Mouse (Mus musculus): ENCODE results near the gene Zfp609.

Zfp609 gene

GRCm38 (mm10) chr9:65762728-65763127, 64.6 kb downstream of the Zfp609 start:
- no peak for DNase-seq (ENCODE audit: low spot score in 2 of 2)

- DNase-seq (ENCODE audit: low spot score in 2 of 2): no peak
Measured at GRCm38 (mm10) chr9:65759992-65760391, 67.4 kb downstream of the Zfp609 start.

- no peak for DNase-seq (ENCODE audit: low spot score in 2 of 2)
Measured at GRCm38 (mm10) chr9:65759256-65759655, 68.1 kb downstream of the Zfp609 start.

GRCm38 (mm10) chr9:65757826-65758225, 69.5 kb downstream of the Zfp609 start:
- DNase-seq (ENCODE audit: low spot score in 2 of 2): no peak

GRCm38 (mm10) chr9:65755673-65756375, 71.5 kb downstream of the Zfp609 start:
- DNase-seq (ENCODE audit: low spot score in 2 of 2): no peak

- DNase-seq (ENCODE audit: low spot score in 2 of 2): no peak
Measured at GRCm38 (mm10) chr9:65755164-65755563, 72.2 kb downstream of the Zfp609 start.

GRCm38 (mm10) chr9:65752632-65753031, 74.7 kb downstream of the Zfp609 start:
- no peak for DNase-seq (ENCODE audit: low spot score in 2 of 2)

- DNase-seq (ENCODE audit: low spot score in 2 of 2): no peak
Measured at GRCm38 (mm10) chr9:65751906-65752305, 75.5 kb downstream of the Zfp609 start.

- DNase-seq (ENCODE audit: low spot score in 2 of 2): no peak
Measured at GRCm38 (mm10) chr9:65748102-65748501, 79.3 kb downstream of the Zfp609 start.

GRCm38 (mm10) chr9:65746479-65746878, 80.9 kb downstream of the Zfp609 start:
- DNase-seq (ENCODE audit: low spot score in 2 of 2): no peak

- DNase-seq (ENCODE audit: low spot score in 2 of 2): no peak
Measured at GRCm38 (mm10) chr9:65745456-65745855, 81.9 kb downstream of the Zfp609 start.

GRCm38 (mm10) chr9:65744171-65745082, 82.9 kb downstream of the Zfp609 start:
- no peak for DNase-seq (ENCODE audit: low spot score in 2 of 2)

GRCm38 (mm10) chr9:65743809-65744170, 83.6 kb downstream of the Zfp609 start:
- no peak for DNase-seq (ENCODE audit: low spot score in 2 of 2)

- DNase-seq (ENCODE audit: low spot score in 2 of 2): no peak
Measured at GRCm38 (mm10) chr9:65743322-65743721, 84.0 kb downstream of the Zfp609 start.

- DNase-seq (ENCODE audit: low spot score in 2 of 2): no peak
Measured at GRCm38 (mm10) chr9:65742777-65743176, 84.6 kb downstream of the Zfp609 start.

- no peak for DNase-seq (ENCODE audit: low spot score in 2 of 2)
Measured at GRCm38 (mm10) chr9:65741066-65741852, 86.1 kb downstream of the Zfp609 start.

- no peak for DNase-seq (ENCODE audit: low spot score in 2 of 2)
Measured at GRCm38 (mm10) chr9:65734931-65735330, 92.4 kb downstream of the Zfp609 start.

GRCm38 (mm10) chr9:65728588-65728987, 98.8 kb downstream of the Zfp609 start:
- DNase-seq (ENCODE audit: low spot score in 2 of 2): no peak

GRCm38 (mm10) chr9:65727491-65727890, 99.9 kb downstream of the Zfp609 start:
- no peak for DNase-seq (ENCODE audit: low spot score in 2 of 2)

GRCm38 (mm10) chr9:65726431-65726830, 100.9 kb downstream of the Zfp609 start:
- DNase-seq (ENCODE audit: low spot score in 2 of 2): no peak

- no peak for DNase-seq (ENCODE audit: low spot score in 2 of 2)
Measured at GRCm38 (mm10) chr9:65725291-65725622, 102.1 kb downstream of the Zfp609 start.

Measured in spleen, postnatal 4 days (tissue).